Mouse (Mus musculus): ENCODE results near the gene Myom1. TPM values are rescaled to one million over a fixed set of nuclear protein-coding genes. Genes with fewer than 3 reads are reported as not detected.

The Myom1 gene
- total RNA-seq, 4 experiments from 2014 or later: 1,005 to 1,153 (median 1,086) TPM

- DNase-seq (ENCODE audit: low spot score): no peak
These were observed 10.5 kb upstream of the Myom1 start for GRCm38 (mm10) chr17:70991706-70992625.

- DNase-seq (ENCODE audit: low spot score): no peak
These were observed 9.8 kb upstream of the Myom1 start for GRCm38 (mm10) chr17:70992662-70993061.

GRCm38 (mm10) chr17:70993385-70993807, 9.0 kb upstream of the Myom1 start:
- peak; percentile 78 for DNase-seq (ENCODE audit: low spot score)

GRCm38 (mm10) chr17:70994671-70995070, 7.8 kb upstream of the Myom1 start:
- no peak for DNase-seq (ENCODE audit: low spot score)

GRCm38 (mm10) chr17:70995551-70995950, 6.9 kb upstream of the Myom1 start:
- no peak for DNase-seq (ENCODE audit: low spot score)

GRCm38 (mm10) chr17:70997836-70998235, 4.6 kb upstream of the Myom1 start:
- DNase-seq (ENCODE audit: low spot score): no peak

GRCm38 (mm10) chr17:70998400-70998975, 3.9 kb upstream of the Myom1 start:
- DNase-seq (ENCODE audit: low spot score): no peak

- DNase-seq (ENCODE audit: low spot score): no peak
These were observed 3.2 kb upstream of the Myom1 start for GRCm38 (mm10) chr17:70999187-70999586.

GRCm38 (mm10) chr17:71000255-71000654, 2.2 kb upstream of the Myom1 start:
- no peak for DNase-seq (ENCODE audit: low spot score)

- DNase-seq (ENCODE audit: low spot score): no peak
These were observed 1.4 kb upstream of the Myom1 start for GRCm38 (mm10) chr17:71001067-71001466.

GRCm38 (mm10) chr17:71001699-71002080, 743 bp upstream of the Myom1 start:
- no peak for DNase-seq (ENCODE audit: low spot score)

- no peak for DNase-seq (ENCODE audit: low spot score)
These were observed 286 bp downstream of the Myom1 start, which contains the start of gene Myl12a for GRCm38 (mm10) chr17:71002744-71003094. Gene Myl12a, minus strand, starts transcription at chr17:71002878.

- no peak for DNase-seq (ENCODE audit: low spot score)
These were observed 679 bp downstream of the Myom1 start for GRCm38 (mm10) chr17:71003112-71003511.

- no peak for DNase-seq (ENCODE audit: low spot score)
These were observed 1.3 kb downstream of the Myom1 start for GRCm38 (mm10) chr17:71003721-71004120.

GRCm38 (mm10) chr17:71004186-71004960, 1.9 kb downstream of the Myom1 start:
- DNase-seq (ENCODE audit: low spot score): no peak

- DNase-seq (ENCODE audit: low spot score): no peak
These were observed 4.5 kb downstream of the Myom1 start for GRCm38 (mm10) chr17:71006976-71007375.

GRCm38 (mm10) chr17:71008676-71009075, 6.2 kb downstream of the Myom1 start:
- no peak for DNase-seq (ENCODE audit: low spot score)

GRCm38 (mm10) chr17:71009751-71010150, 7.3 kb downstream of the Myom1 start:
- DNase-seq (ENCODE audit: low spot score): no peak

- DNase-seq (ENCODE audit: low spot score): no peak
These were observed 8.3 kb downstream of the Myom1 start for GRCm38 (mm10) chr17:71010646-71011242.

- DNase-seq (ENCODE audit: low spot score): no peak
These were observed 9.7 kb downstream of the Myom1 start for GRCm38 (mm10) chr17:71011931-71012662.

- DNase-seq (ENCODE audit: low spot score): no peak
These were observed 10.7 kb downstream of the Myom1 start for GRCm38 (mm10) chr17:71013105-71013504.
